Mouse (Mus musculus) CD4-positive helper T cell, adult 2 months (primary cell): ENCODE results near the gene Rab4a.

Experiments
- DNase-seq: peaks from one replicate; pipeline ENCODE4 v3.0.0-alpha.2; 2012; ENCODE audit warnings: low read depth, missing footprints, low spot score

Gene Rab4a

GRCm38 (mm10) chr8:123846509-123846908, 40.7 kb downstream of the Rab4a start:
- no peak for DNase-seq

GRCm38 (mm10) chr8:123847546-123847945, 41.8 kb downstream of the Rab4a start:
- no peak for DNase-seq

GRCm38 (mm10) chr8:123849352-123849751, 43.6 kb downstream of the Rab4a start:
- no peak for DNase-seq

- no peak for DNase-seq
Measured at GRCm38 (mm10) chr8:123851590-123851989, 45.8 kb downstream of the Rab4a start.

GRCm38 (mm10) chr8:123854252-123854651, 48.5 kb downstream of the Rab4a start:
- DNase-seq: no peak

- no peak for DNase-seq
Measured at GRCm38 (mm10) chr8:123854733-123855475, 49.1 kb downstream of the Rab4a start.

- DNase-seq: no peak
Measured at GRCm38 (mm10) chr8:123857361-123857760, 51.6 kb downstream of the Rab4a start.

- no peak for DNase-seq
Measured at GRCm38 (mm10) chr8:123858574-123858940, 52.8 kb downstream of the Rab4a start.

- DNase-seq: peak; percentile 96
Measured at GRCm38 (mm10) chr8:123858941-123859647, 53.3 kb downstream of the Rab4a start.

GRCm38 (mm10) chr8:123859648-123860259, 54.0 kb downstream of the Rab4a start, which contains the start of gene Ccsap:
Ccsap (minus strand) TSS chr8:123860209.
- peak; percentile 81 for DNase-seq

- no peak for DNase-seq
Measured at GRCm38 (mm10) chr8:123860386-123860785, 54.6 kb downstream of the Rab4a start.

GRCm38 (mm10) chr8:123865786-123866185, 60.0 kb downstream of the Rab4a start:
- no peak for DNase-seq

- DNase-seq: no peak
Measured at GRCm38 (mm10) chr8:123866971-123867370, 61.2 kb downstream of the Rab4a start.

- DNase-seq: no peak
Measured at GRCm38 (mm10) chr8:123872048-123872447, 66.3 kb downstream of the Rab4a start.

GRCm38 (mm10) chr8:123873364-123873763, 67.6 kb downstream of the Rab4a start:
- DNase-seq: no peak

- no peak for DNase-seq
Measured at GRCm38 (mm10) chr8:123874324-123874723, 68.5 kb downstream of the Rab4a start.

- DNase-seq: no peak
Measured at GRCm38 (mm10) chr8:123877865-123878264, 72.1 kb downstream of the Rab4a start.

GRCm38 (mm10) chr8:123880271-123880670, 74.5 kb downstream of the Rab4a start:
- no peak for DNase-seq

GRCm38 (mm10) chr8:123880821-123881350, 75.1 kb downstream of the Rab4a start:
- no peak for DNase-seq

- DNase-seq: no peak
Measured at GRCm38 (mm10) chr8:123882412-123882811, 76.6 kb downstream of the Rab4a start.

GRCm38 (mm10) chr8:123883094-123883493, 77.3 kb downstream of the Rab4a start:
- no peak for DNase-seq
